Comparison of ENCODE assay signal across 11 mouse cellular contexts in the genomic region with DNA sequence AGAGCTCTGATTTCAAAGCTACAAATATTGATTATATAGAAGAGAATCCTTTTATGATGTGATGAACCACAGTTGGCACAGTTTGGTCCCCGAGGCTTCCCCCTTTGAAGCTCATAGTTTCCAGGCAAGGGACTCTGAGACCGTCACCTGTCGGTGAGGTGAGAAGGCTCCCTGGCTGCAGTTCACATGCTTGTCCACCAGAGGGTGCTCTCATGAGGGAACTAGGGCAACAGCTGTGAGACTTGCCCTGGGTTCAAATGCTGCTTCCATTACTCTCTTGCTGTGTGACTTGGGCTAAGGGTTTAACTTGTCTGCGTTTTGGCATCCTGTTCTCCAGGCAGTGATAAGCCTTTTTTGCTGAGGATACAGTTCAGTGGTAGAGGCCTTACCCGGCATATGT.
DNase-seq lines count a peak whose midpoint lies in the region; TF ChIP-seq lines count a peak whose summit lies in the region.
"Had no signal": no experiment of that assay in that cellular context is flagged by ENCODE, and none has a peak within 500 bp of the region (broad histone marks: within the 10 kb centered on the region; RNA-seq: fewer than 3 reads in every experiment).

No protein-coding gene starts in this region.

- TF ChIP-seq CTCF in thymus, adult 2 months (IDR thresholded peaks at IDR 0.05; ENCODE audit: borderline replicate concordance, control insufficient read depth, extremely low read depth, insufficient read depth, low read length, poor library complexity), result peak; percentile 77; the same call in 1 of the 2 replicates
- peak; percentile 74 for TF ChIP-seq CTCF in bone marrow macrophage, adult 2 months (IDR thresholded peaks at IDR 0.05; ENCODE audit: low read depth, low read length)

- H3K27me3 ChIP-seq in thymus, adult 2 months (ENCODE audit: control insufficient read depth, insufficient read depth, low read length), result no peaks in the 10 kb centered on the region
- H3K27me3 ChIP-seq: embryonic facial prominence, embryonic 12.5 days; midbrain, embryonic 13.5 days had no signal

- 86% methylated on average over 5 of the region's 5 CpGs for WGBS in thymus, adult 2 months

- no peaks in the 10 kb centered on the region for H3K36me3 ChIP-seq in thymus, adult 2 months (ENCODE audit: control insufficient read depth, insufficient read depth, low read length)
- H3K36me3 ChIP-seq: embryonic facial prominence, embryonic 12.5 days had no signal

- TF ChIP-seq POLR2A in thymus, adult 2 months (IDR thresholded peaks at IDR 0.05; ENCODE audit: control insufficient read depth, extremely low read depth, insufficient read depth, low read length, poor library complexity), result no peak
- TF ChIP-seq POLR2A in bone marrow macrophage, adult 2 months (IDR thresholded peaks at IDR 0.05; ENCODE audit: borderline replicate concordance, low read depth, low read length), result no peak

- no peaks in the 10 kb centered on the region for H3K4me1 ChIP-seq in thymus, adult 2 months (replicated peaks; ENCODE audit: control insufficient read depth, insufficient read depth, low read length)
- no peaks in the 10 kb centered on the region for H3K4me1 ChIP-seq in bone marrow macrophage, adult 2 months (ENCODE audit: control insufficient read depth, insufficient read depth, low read length)
- H3K4me1 ChIP-seq: embryonic facial prominence, embryonic 12.5 days; midbrain, embryonic 13.5 days had no signal

- no peak overlapping the region for H3K27ac ChIP-seq in thymus, adult 2 months (ENCODE audit: control insufficient read depth, insufficient read depth, low read length)
- H3K27ac ChIP-seq in bone marrow macrophage, adult 2 months (ENCODE audit: insufficient read depth, low read depth, low read length), result no peak overlapping the region
- H3K27ac ChIP-seq: embryonic facial prominence, embryonic 12.5 days; midbrain, embryonic 13.5 days had no signal

- H3K4me3 ChIP-seq in thymus, adult 2 months (ENCODE audit: control insufficient read depth, insufficient read depth, low read length), result no peak overlapping the region
- H3K4me3 ChIP-seq in bone marrow macrophage, adult 2 months (ENCODE audit: insufficient read depth, low read length), result no peak overlapping the region
- H3K4me3 ChIP-seq: embryonic facial prominence, embryonic 12.5 days; midbrain, embryonic 13.5 days had no signal

- peak; percentile 38 for DNase-seq in kidney, adult 18-20 months
- no peak for DNase-seq in kidney, postnatal 10 days
- DNase-seq in thymus, adult 2 months, result peak; percentile 55
- no peak for DNase-seq in thymus, adult 18-20 months
- DNase-seq in thymus, postnatal 4 days, result peak; percentile 72
- no peak for DNase-seq in gastrocnemius, postnatal 4 days (ENCODE audit: low spot score in 2 of 2)
- no peak for DNase-seq in embryo, embryonic 9.5 days (ENCODE audit: extremely low spot score)
- DNase-seq: right cerebral cortex, adult 18-20 months had no signal

Comparison
In these comparisons a context has a peak if more than half of its experiments do, and no peak if none do; other contexts are left out.
1. DNase-seq: peak in kidney, adult 18-20 months (single experiment), thymus, adult 2 months (single experiment) and thymus, postnatal 4 days (single experiment); none in kidney, postnatal 10 days (single experiment), thymus, adult 18-20 months (0 of 2), gastrocnemius, postnatal 4 days (0 of 2) and embryo, embryonic 9.5 days (single experiment).